ENCODE assay signal across 8 mouse cellular contexts in the genomic region with DNA sequence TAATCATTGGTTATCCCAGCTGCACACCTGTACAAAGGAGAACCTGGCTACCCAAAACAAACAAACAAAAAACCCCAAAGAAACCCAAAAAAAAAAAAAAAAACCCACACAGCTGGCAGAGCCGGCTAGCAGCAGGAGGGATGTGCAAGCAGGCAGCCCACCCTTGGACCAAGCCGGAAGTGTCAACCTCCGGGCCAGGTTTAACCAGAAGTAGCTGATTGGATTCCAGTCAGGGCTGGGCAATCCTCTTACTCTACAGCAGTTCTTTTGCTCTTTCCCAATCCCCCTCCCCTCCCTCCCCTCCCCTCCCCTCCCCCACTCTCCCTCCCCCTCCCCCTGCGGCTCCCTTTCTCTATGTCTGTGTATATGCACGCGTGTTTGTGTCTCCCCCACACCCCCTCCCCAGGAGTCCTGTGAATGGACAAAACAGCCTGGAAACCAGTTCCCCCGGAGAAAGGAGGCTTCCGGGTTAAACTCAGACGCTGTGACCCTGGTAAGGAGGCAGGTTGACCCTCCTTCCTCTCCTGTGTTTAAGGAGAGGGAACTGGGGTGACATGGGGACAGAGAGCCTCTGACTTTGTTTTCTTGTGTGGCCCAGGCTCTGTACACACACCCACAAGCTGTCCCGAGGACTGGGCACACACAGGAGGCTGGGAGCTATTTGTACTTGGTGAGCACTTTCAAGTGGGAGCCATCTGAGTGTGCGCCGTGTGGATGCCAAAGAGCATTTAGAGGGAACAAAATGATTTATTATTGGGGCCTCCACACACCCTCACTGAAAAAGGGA.
DNase-seq lines count a peak whose midpoint lies in the region; ATAC-seq and TF ChIP-seq lines count a peak whose summit lies in the region.

No protein-coding gene starts in this region.

- 14% methylated on average over 9 of the region's 12 CpGs for WGBS in heart, embryonic 11.5 days (ENCODE audit: insufficient replicate concordance)
- WGBS in heart, adult 2 months: 41% methylated on average over 9 of the region's 12 CpGs
- 14% methylated on average over 9 of the region's 12 CpGs for WGBS in forebrain, embryonic 15.5 days
- 15% methylated on average over 11 of the region's 12 CpGs for WGBS in liver, embryonic 14.5 days (ENCODE audit: insufficient replicate concordance)
- 2% methylated on average over 9 of the region's 12 CpGs for WGBS in neural tube, embryonic 12.5 days

- no peak overlapping the region for H3K27ac ChIP-seq in heart, embryonic 11.5 days (ENCODE audit: low read depth, low read length)
- H3K27ac ChIP-seq in heart, adult 2 months: no peak overlapping the region
- no peak overlapping the region for H3K27ac ChIP-seq in forebrain, embryonic 15.5 days (replicated peaks)
- no peak overlapping the region for H3K27ac ChIP-seq in liver, embryonic 14.5 days
- no peak overlapping the region for H3K27ac ChIP-seq in neural tube, embryonic 12.5 days

- no peaks in the 10 kb centered on the region for H3K27me3 ChIP-seq in heart, embryonic 11.5 days (ENCODE audit: control insufficient read depth, insufficient read depth, low read length)
- H3K27me3 ChIP-seq in heart, adult 2 months (ENCODE audit: control insufficient read depth, insufficient read depth, low read length): no peaks in the 10 kb centered on the region
- H3K27me3 ChIP-seq in forebrain, embryonic 15.5 days: no peaks in the 10 kb centered on the region; the same call in 1 of the 2 replicates
- no peaks in the 10 kb centered on the region for H3K27me3 ChIP-seq in liver, embryonic 14.5 days (ENCODE audit: control insufficient read depth, insufficient read depth, low read length)
- H3K27me3 ChIP-seq in neural tube, embryonic 12.5 days (replicated peaks): no peaks in the 10 kb centered on the region

- no peak for TF ChIP-seq EP300 in heart, adult 2 months (IDR thresholded peaks at IDR 0.05; ENCODE audit: insufficient read depth, low read depth, low read length)
- no peak for TF ChIP-seq EP300 in liver, embryonic 14.5 days (IDR thresholded peaks at IDR 0.05; ENCODE audit: low read depth)

- no peak for TF ChIP-seq CTCF in heart, adult 2 months (IDR thresholded peaks at IDR 0.05)
- TF ChIP-seq CTCF in liver, embryonic 14.5 days (IDR thresholded peaks at IDR 0.05; ENCODE audit: low read depth): no peak

- no peak for ATAC-seq in heart, embryonic 11.5 days (replicated peaks; ENCODE audit: insufficient number of reproducible peaks, low FRiP score, low TSS enrichment)
- no peak for ATAC-seq in forebrain, embryonic 15.5 days (replicated peaks)
- ATAC-seq in liver, embryonic 14.5 days (ENCODE audit: insufficient read depth): no peak
- no peak for ATAC-seq in neural tube, embryonic 12.5 days (ENCODE audit: low FRiP score, low read depth)

- H3K79me2 ChIP-seq in heart, adult 2 months (replicated peaks; ENCODE audit: control insufficient read depth, insufficient read depth, low read length): no peaks in the 10 kb centered on the region

- H3K9ac ChIP-seq in heart, embryonic 11.5 days (ENCODE audit: low read depth, low read length): no peak overlapping the region
- no peak overlapping the region for H3K9ac ChIP-seq in heart, adult 2 months (ENCODE audit: low read depth, low read length)
- H3K9ac ChIP-seq in forebrain, embryonic 15.5 days (replicated peaks): no peak overlapping the region
- H3K9ac ChIP-seq in liver, embryonic 14.5 days (replicated peaks): no peak overlapping the region
- no peak overlapping the region for H3K9ac ChIP-seq in neural tube, embryonic 12.5 days

- intact Hi-C loops in heart, adult 2 months (cut with DNase I): no loop called here

- peaks cover 13% of the 10 kb centered on the region; the same call in 1 of the 2 replicates for H3K4me1 ChIP-seq in heart, embryonic 11.5 days (ENCODE audit: control insufficient read depth, insufficient read depth, low read length)
- peaks cover 2% of the 10 kb centered on the region; the same call in 1 of the 2 replicates for H3K4me1 ChIP-seq in heart, adult 2 months (ENCODE audit: control insufficient read depth, insufficient read depth, low read length)
- H3K4me1 ChIP-seq in forebrain, embryonic 15.5 days: peaks cover 11% of the 10 kb centered on the region
- H3K4me1 ChIP-seq in liver, embryonic 14.5 days (replicated peaks; ENCODE audit: control insufficient read depth in 2 of 2, insufficient read depth in 2 of 2, low read length in 1 of 2): peaks cover 0 to 10% of the 10 kb centered on the region in 2 experiments; a peak in 2 of 4 replicates
- H3K4me1 ChIP-seq in neural tube, embryonic 12.5 days: peaks cover 17% of the 10 kb centered on the region

- no peak for TF ChIP-seq POLR2A in heart, adult 2 months (IDR thresholded peaks at IDR 0.05; ENCODE audit: insufficient read depth, low read depth, low read length)

- DNase-seq in heart, adult 2 months: no peak
- no peak for DNase-seq in liver, embryonic 14.5 days (ENCODE audit: low read depth in 3 of 3, low spot score in 3 of 3)
- DNase-seq in gastrocnemius, postnatal 10 days: no peak
- DNase-seq in layer of hippocampus, adult 9-11 months: no peak
- DNase-seq in ovary, postnatal 36 days (ENCODE audit: low spot score): no peak

- no peaks in the 10 kb centered on the region for H3K9me3 ChIP-seq in heart, embryonic 11.5 days (replicated peaks; ENCODE audit: control insufficient read depth, low read length)
- H3K9me3 ChIP-seq in forebrain, embryonic 15.5 days: no peaks in the 10 kb centered on the region
- no peaks in the 10 kb centered on the region for H3K9me3 ChIP-seq in liver, embryonic 14.5 days (ENCODE audit: control insufficient read depth, low read length)
- H3K9me3 ChIP-seq in neural tube, embryonic 12.5 days: no peaks in the 10 kb centered on the region

- peak overlapping the region; percentile 58 for H3K4me2 ChIP-seq in heart, embryonic 11.5 days
- peak overlapping the region; percentile 22 for H3K4me2 ChIP-seq in forebrain, embryonic 15.5 days (replicated peaks)
- peak overlapping the region; percentile 29; the same call in 1 of the 2 replicates for H3K4me2 ChIP-seq in liver, embryonic 14.5 days (ENCODE audit: low read depth)
- H3K4me2 ChIP-seq in neural tube, embryonic 12.5 days (replicated peaks): peak overlapping the region; percentile 50

- peak overlapping the region; percentile 18 for H3K4me3 ChIP-seq in heart, embryonic 11.5 days (ENCODE audit: low read depth, low read length)
- no peak overlapping the region for H3K4me3 ChIP-seq in heart, adult 2 months
- no peak overlapping the region for H3K4me3 ChIP-seq in forebrain, embryonic 15.5 days
- no peak overlapping the region for H3K4me3 ChIP-seq in liver, embryonic 14.5 days (ENCODE audit: insufficient read depth in 1 of 2, low read depth in 2 of 2, low read length in 2 of 2)
- no peak overlapping the region for H3K4me3 ChIP-seq in neural tube, embryonic 12.5 days

- no peaks in the 10 kb centered on the region for H3K36me3 ChIP-seq in heart, embryonic 11.5 days (ENCODE audit: control insufficient read depth, insufficient read depth, low read length)
- H3K36me3 ChIP-seq in heart, adult 2 months (ENCODE audit: control insufficient read depth, insufficient read depth, low read length): no peaks in the 10 kb centered on the region
- no peaks in the 10 kb centered on the region for H3K36me3 ChIP-seq in forebrain, embryonic 15.5 days
- no peaks in the 10 kb centered on the region for H3K36me3 ChIP-seq in liver, embryonic 14.5 days (replicated peaks; ENCODE audit: control insufficient read depth, insufficient read depth, low read depth)
- no peaks in the 10 kb centered on the region for H3K36me3 ChIP-seq in neural tube, embryonic 12.5 days
